Comparison of ENCODE assay signal across 26 mouse cellular contexts in the genomic region with DNA sequence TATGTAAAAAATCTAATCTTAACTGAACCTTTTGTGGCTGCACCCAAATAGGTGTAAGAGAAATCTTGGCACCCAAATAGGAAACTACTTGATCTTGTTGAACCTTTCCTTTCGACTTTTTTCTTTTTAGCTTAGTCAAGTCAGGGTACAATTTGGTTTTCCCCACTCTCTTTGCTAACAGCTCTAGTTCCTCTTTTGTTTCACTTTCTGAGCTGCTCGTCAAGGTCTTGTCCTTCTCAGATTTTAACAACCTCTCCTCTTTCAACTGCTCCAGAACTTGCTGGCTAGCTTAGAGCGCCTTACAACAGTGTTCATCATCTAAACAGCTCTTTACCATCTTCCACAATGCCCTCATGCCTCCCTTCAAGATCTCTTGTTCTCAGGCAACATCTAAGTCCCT.
"Had no signal": no experiment of that assay in that cellular context is flagged by ENCODE, and none has a peak within 500 bp of the region (broad histone marks: within the 10 kb centered on the region; RNA-seq: fewer than 3 reads in every experiment).

No protein-coding gene starts in this region.

- ATAC-seq: hindbrain, postnatal 0 days; intestine, embryonic 16.5 days had no signal

- H3K4me2 ChIP-seq: heart, embryonic 11.5 days; heart, embryonic 13.5 days; heart, embryonic 15.5 days; hindbrain, embryonic 13.5 days; hindbrain, embryonic 15.5 days; kidney, embryonic 15.5 days; limb, embryonic 12.5 days; liver, embryonic 11.5 days had no signal

- H3K27me3 ChIP-seq: heart, embryonic 13.5 days; heart, embryonic 15.5 days; hindbrain, embryonic 13.5 days; hindbrain, embryonic 15.5 days; kidney, embryonic 15.5 days; limb, embryonic 12.5 days had no signal

- H3K36me3 ChIP-seq: heart, embryonic 15.5 days had no signal

- H3K4me1 ChIP-seq: heart, embryonic 13.5 days; heart, embryonic 15.5 days; hindbrain, embryonic 13.5 days; hindbrain, embryonic 15.5 days; kidney, embryonic 15.5 days; limb, embryonic 10.5 days; limb, embryonic 12.5 days had no signal

- H3K27ac ChIP-seq: heart, adult 2 months; heart, embryonic 13.5 days; heart, embryonic 15.5 days; hindbrain, embryonic 13.5 days; hindbrain, embryonic 15.5 days; hindbrain, postnatal 0 days; kidney, embryonic 15.5 days; kidney, postnatal 0 days; limb, embryonic 10.5 days; limb, embryonic 12.5 days; liver, embryonic 14.5 days had no signal

- H3K4me3 ChIP-seq: heart, adult 2 months; heart, embryonic 13.5 days; heart, embryonic 15.5 days; hindbrain, embryonic 13.5 days; hindbrain, embryonic 15.5 days; kidney, embryonic 15.5 days; limb, embryonic 10.5 days; limb, embryonic 12.5 days had no signal

- H3K9ac ChIP-seq: heart, embryonic 13.5 days; heart, embryonic 15.5 days; hindbrain, embryonic 13.5 days; hindbrain, embryonic 15.5 days; kidney, embryonic 15.5 days; limb, embryonic 12.5 days; liver, embryonic 14.5 days had no signal

- DNase-seq: gastrocnemius, postnatal 14 days; gastrocnemius, postnatal 36 days; heart, adult 2 months; heart, postnatal 14 days; heart, postnatal 36 days; kidney, adult 11 months; kidney, adult 2 months; kidney, adult 9 months; kidney, postnatal 14 days; kidney, postnatal 36 days; layer of hippocampus, adult 9-11 months; layer of hippocampus, postnatal 36 days; liver had no signal
